Mouse (Mus musculus): ENCODE measurements around the gene Fam72a.
"Not testable (repeated sequence)": the region's sequence is repeated elsewhere in the genome, so short reads cannot be mapped to it uniquely, and the experiment has no call there.

GRCm38 (mm10) chr1:131566056-131566455 is 38.4 kb downstream of the Fam72a start:
- not testable (repeated sequence) for TF ChIP-seq CTCF (IDR thresholded peaks at IDR 0.05; ENCODE audit: extremely low read depth, insufficient read depth, insufficient read length, insufficient replicate concordance); POLR2A (IDR thresholded peaks at IDR 0.05; ENCODE audit: low read depth, low read length)
